Mouse (Mus musculus): ENCODE measurements around the gene Ccdc85c.
A peak's percentile ranks its signal among the peaks of the same experiment; 100 is the strongest.

Ccdc85c gene

GRCm38 (mm10) chr12:108274661-108275507, at the start of gene Ccdc85c:
Ccdc85c (minus strand) TSS chr12:108275425.
- DNase-seq = peak in 1 of 2 experiments; percentile 39

GRCm38 (mm10) chr12:108320096-108320495, 44.9 kb upstream of the Ccdc85c start:
- no peak for DNase-seq

GRCm38 (mm10) chr12:108318499-108318898, 43.3 kb upstream of the Ccdc85c start:
- no peak for DNase-seq

GRCm38 (mm10) chr12:108317826-108318430, 42.7 kb upstream of the Ccdc85c start:
- no peak for DNase-seq

- DNase-seq = no peak
Observed at GRCm38 (mm10) chr12:108317201-108317738, 42.0 kb upstream of the Ccdc85c start.

GRCm38 (mm10) chr12:108316655-108317054, 41.4 kb upstream of the Ccdc85c start:
- DNase-seq = no peak

- no peak for DNase-seq
Observed at GRCm38 (mm10) chr12:108315818-108316217, 40.6 kb upstream of the Ccdc85c start.

GRCm38 (mm10) chr12:108313244-108313772, 38.1 kb upstream of the Ccdc85c start:
- no peak for DNase-seq

GRCm38 (mm10) chr12:108312432-108312851, 37.2 kb upstream of the Ccdc85c start:
- DNase-seq = peak; percentile 25 to 39

- DNase-seq = no peak
Observed at GRCm38 (mm10) chr12:108311741-108312290, 36.6 kb upstream of the Ccdc85c start.

GRCm38 (mm10) chr12:108310456-108311027, 35.3 kb upstream of the Ccdc85c start:
- DNase-seq = no peak

- DNase-seq = no peak
Observed at GRCm38 (mm10) chr12:108310041-108310440, 34.8 kb upstream of the Ccdc85c start.

- DNase-seq = no peak
Observed at GRCm38 (mm10) chr12:108309116-108309794, 34.0 kb upstream of the Ccdc85c start.

- no peak for DNase-seq
Observed at GRCm38 (mm10) chr12:108308363-108308856, 33.2 kb upstream of the Ccdc85c start.

- peak; percentile 25 to 45 for DNase-seq
Observed at GRCm38 (mm10) chr12:108307553-108307952, 32.3 kb upstream of the Ccdc85c start.

GRCm38 (mm10) chr12:108305812-108306794, 30.9 kb upstream of the Ccdc85c start, which contains the start of gene Hhipl1:
Hhipl1 (plus strand) TSS chr12:108306270.
- DNase-seq = peak in 1 of 2 experiments; percentile 21

- DNase-seq = no peak
Observed at GRCm38 (mm10) chr12:108305172-108305571, 29.9 kb upstream of the Ccdc85c start.

GRCm38 (mm10) chr12:108303778-108304365, 28.6 kb upstream of the Ccdc85c start:
- DNase-seq = no peak

- DNase-seq = no peak
Observed at GRCm38 (mm10) chr12:108301006-108301405, 25.8 kb upstream of the Ccdc85c start.

GRCm38 (mm10) chr12:108297033-108297432, 21.8 kb upstream of the Ccdc85c start:
- DNase-seq = no peak
